Mouse (Mus musculus): ENCODE data around the gene Osbpl9. TPM values are rescaled to one million over a fixed set of nuclear protein-coding genes. Genes with fewer than 3 reads are reported as not detected.
A peak's percentile ranks its signal among the peaks of the same experiment; 100 is the strongest.

Osbpl9 gene
- total RNA-seq, 2 experiments from 2014 or later: 56.5 to 58.3 TPM

- H3K4me3 ChIP-seq: no peak overlapping the region
- TF ChIP-seq CTCF (IDR thresholded peaks at IDR 0.05): no peak
- DNase-seq (ENCODE audit: extremely low spot score in 1 of 2, low spot score in 2 of 2): no peak
- H3K27ac ChIP-seq: no peak overlapping the region
- intact Hi-C loops (cut with DNase I): no loop called here
Observed at GRCm38 (mm10) chr4:109229766-109230279, 27.8 kb upstream of the Osbpl9 start.

- no peak for TF ChIP-seq CTCF (IDR thresholded peaks at IDR 0.05)
- Histone ChIP-seq H3K27ac (peak overlapping the region; percentile 55), H3K4me3 (no peak overlapping the region)
- DNase-seq (ENCODE audit: extremely low spot score in 1 of 2, low spot score in 2 of 2): no peak
- intact Hi-C loops (cut with DNase I): no loop called here
Observed at GRCm38 (mm10) chr4:109226071-109226470, 24.0 kb upstream of the Osbpl9 start.

GRCm38 (mm10) chr4:109225606-109226005 is 23.5 kb upstream of the Osbpl9 start:
- peak overlapping the region; percentile 55 for H3K27ac ChIP-seq
- intact Hi-C loops (cut with DNase I): no loop called here
- TF ChIP-seq CTCF (IDR thresholded peaks at IDR 0.05): no peak

GRCm38 (mm10) chr4:109224762-109225552 is 22.9 kb upstream of the Osbpl9 start:
- intact Hi-C loops (cut with DNase I): no loop called here
- Histone ChIP-seq H3K27ac (peak overlapping the region; percentile 55; the same call in 1 of the 2 replicates), H3K4me3 (no peak overlapping the region)
- no peak for TF ChIP-seq CTCF (IDR thresholded peaks at IDR 0.05)
- peak; percentile 66 to 81 for DNase-seq (ENCODE audit: extremely low spot score in 1 of 2, low spot score in 2 of 2)

More at GRCm38 (mm10) chr4:109225606-109226005, 23.5 kb upstream of the Osbpl9 start:
- H3K4me3 ChIP-seq: no peak overlapping the region
- no peak for DNase-seq (ENCODE audit: extremely low spot score in 1 of 2, low spot score in 2 of 2)

GRCm38 (mm10) chr4:109222001-109222400 is 19.9 kb upstream of the Osbpl9 start:
- intact Hi-C loops (cut with DNase I): no loop called here
- Histone ChIP-seq H3K4me3 (no peak overlapping the region), H3K27ac (no peak overlapping the region)
- DNase-seq (ENCODE audit: extremely low spot score in 1 of 2, low spot score in 2 of 2): no peak
- TF ChIP-seq CTCF (IDR thresholded peaks at IDR 0.05): no peak

- Histone ChIP-seq H3K27ac (no peak overlapping the region), H3K4me3 (no peak overlapping the region)
- intact Hi-C loops (cut with DNase I): no loop called here
- no peak for DNase-seq (ENCODE audit: extremely low spot score in 1 of 2, low spot score in 2 of 2)
- no peak for TF ChIP-seq CTCF (IDR thresholded peaks at IDR 0.05)
Observed at GRCm38 (mm10) chr4:109220441-109220940, 18.4 kb upstream of the Osbpl9 start.

GRCm38 (mm10) chr4:109218008-109218407 is 15.9 kb upstream of the Osbpl9 start:
- intact Hi-C loops (cut with DNase I): no loop called here
- DNase-seq (ENCODE audit: extremely low spot score in 1 of 2, low spot score in 2 of 2): no peak
- TF ChIP-seq CTCF (IDR thresholded peaks at IDR 0.05): no peak
- Histone ChIP-seq H3K4me3 (no peak overlapping the region), H3K27ac (no peak overlapping the region)

- no peak for DNase-seq (ENCODE audit: extremely low spot score in 1 of 2, low spot score in 2 of 2)
- intact Hi-C loops (cut with DNase I): no loop called here
- no peak overlapping the region for H3K4me3 ChIP-seq
- H3K27ac ChIP-seq: no peak overlapping the region
- TF ChIP-seq CTCF (IDR thresholded peaks at IDR 0.05): no peak
Observed at GRCm38 (mm10) chr4:109213986-109214385, 11.9 kb upstream of the Osbpl9 start.

- Histone ChIP-seq H3K27ac (no peak overlapping the region), H3K4me3 (no peak overlapping the region)
- TF ChIP-seq CTCF (IDR thresholded peaks at IDR 0.05): no peak
- DNase-seq (ENCODE audit: extremely low spot score in 1 of 2, low spot score in 2 of 2): no peak
- intact Hi-C loops (cut with DNase I): no loop called here
Observed at GRCm38 (mm10) chr4:109210881-109211280, 8.8 kb upstream of the Osbpl9 start.

GRCm38 (mm10) chr4:109210253-109210652 is 8.2 kb upstream of the Osbpl9 start:
- Histone ChIP-seq H3K27ac (no peak overlapping the region), H3K4me3 (no peak overlapping the region)
- no peak for DNase-seq (ENCODE audit: extremely low spot score in 1 of 2, low spot score in 2 of 2)
- no peak for TF ChIP-seq CTCF (IDR thresholded peaks at IDR 0.05)
- intact Hi-C loops (cut with DNase I): no loop called here

- intact Hi-C loops (cut with DNase I): no loop called here
- no peak for TF ChIP-seq CTCF (IDR thresholded peaks at IDR 0.05)
- H3K4me3 ChIP-seq: no peak overlapping the region
- no peak overlapping the region for H3K27ac ChIP-seq
- no peak for DNase-seq (ENCODE audit: extremely low spot score in 1 of 2, low spot score in 2 of 2)
Observed at GRCm38 (mm10) chr4:109207524-109207923, 5.5 kb upstream of the Osbpl9 start.

- no peak for TF ChIP-seq CTCF (IDR thresholded peaks at IDR 0.05)
- DNase-seq (ENCODE audit: extremely low spot score in 1 of 2, low spot score in 2 of 2): no peak
- intact Hi-C loops (cut with DNase I): no loop called here
- Histone ChIP-seq H3K27ac (no peak overlapping the region), H3K4me3 (no peak overlapping the region)
Observed at GRCm38 (mm10) chr4:109204416-109204815, 2.3 kb upstream of the Osbpl9 start.

Data from left cerebral cortex, adult 2 months (tissue).